Mouse (Mus musculus) spleen, adult 2 months (tissue): ENCODE results near the gene Tbxas1.

Source experiments
- CTCF ChIP-seq: fragments of 200-500 bp; IDR thresholded peaks from 2 replicates; pipeline ENCODE4 v1.5.1; 2011; ENCODE audit warnings: mild to moderate bottlenecking, inconsistent platforms; ENCODE audit not compliant: insufficient read depth, insufficient read length, insufficient replicate concordance; ENCODE audit errors: extremely low read depth
- POLR2A ChIP-seq: fragments of 200-500 bp; IDR thresholded peaks from 2 replicates; pipeline ENCODE4 v1.6.1; 2011; ENCODE audit warnings: low read depth, low read length, inconsistent platforms

- no peak for TF ChIP-seq CTCF
- TF ChIP-seq POLR2A, result no peak
These were observed 42.2 kb downstream of the Tbxas1 start for GRCm38 (mm10) chr6:38917415-38917814.
